Mouse (Mus musculus) thymus, postnatal 4 days (tissue): ENCODE results near the gene Dennd4c.
A peak's percentile ranks its signal among the peaks of the same experiment; 100 is the strongest.
"Not testable (repeated sequence)": the region's sequence is repeated elsewhere in the genome, so short reads cannot be mapped to it uniquely, and the experiment has no call there.

Source experiments
- DNase-seq: peaks from one replicate; pipeline ENCODE4 v3.0.0; 2021

Gene Dennd4c

DNA sequence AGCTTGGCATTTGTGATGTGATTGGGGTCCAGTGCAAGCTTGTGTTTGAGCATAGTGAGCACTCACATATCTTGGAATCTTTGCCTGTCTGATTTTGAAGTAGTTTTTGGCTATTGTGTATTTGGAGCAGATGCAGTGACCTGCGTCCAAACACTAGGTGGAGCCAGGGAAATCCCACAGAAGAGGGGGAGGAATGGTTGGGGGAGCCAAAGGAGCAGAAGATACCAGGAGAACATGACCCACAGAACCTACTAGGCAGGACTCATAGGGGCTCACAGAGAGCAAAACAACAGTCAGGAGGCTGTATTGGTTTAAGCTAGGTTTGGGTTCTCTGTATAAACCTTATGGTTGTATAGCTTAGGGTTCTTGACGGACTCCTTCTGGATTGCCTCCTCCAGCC, 62.2 kb downstream of the Dennd4c start:
- no peak for DNase-seq

DNA sequence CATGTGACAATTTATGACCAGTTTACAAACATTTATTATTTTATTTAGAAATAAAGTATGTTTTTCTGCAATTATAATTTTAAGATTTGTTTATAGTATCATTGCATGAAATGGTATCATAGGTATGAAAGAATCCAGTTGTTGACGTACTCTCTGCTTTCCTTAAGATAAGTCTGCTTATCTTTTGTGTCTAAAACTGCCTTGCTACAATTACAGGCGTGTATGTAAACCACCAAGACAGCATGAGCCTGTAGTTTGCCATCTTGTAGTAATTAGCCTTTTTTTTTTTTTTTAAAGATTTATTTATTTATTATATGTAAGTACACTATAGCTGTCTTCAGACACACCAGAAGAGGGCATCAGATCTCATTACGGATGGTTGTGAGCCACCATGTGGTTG, 66.5 kb downstream of the Dennd4c start:
- DNase-seq = no peak

DNA sequence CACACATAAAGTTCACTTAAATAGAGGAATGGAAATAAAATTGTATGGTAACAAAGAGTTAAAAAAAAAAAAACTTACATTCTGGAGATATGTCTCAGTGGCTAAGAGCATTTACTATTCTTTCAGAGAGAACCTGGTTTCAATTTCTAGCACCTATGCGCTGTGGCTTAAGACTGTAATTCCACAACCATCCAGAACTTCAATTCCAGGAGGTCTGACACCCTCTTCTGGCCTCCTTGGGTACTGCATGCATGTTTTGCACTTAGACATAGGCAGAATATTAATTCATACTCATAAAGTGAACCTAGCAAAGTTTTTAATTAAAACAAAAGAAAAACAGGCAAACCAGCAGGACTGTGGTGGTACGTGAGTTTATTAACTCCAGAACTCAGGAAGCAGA, 74.8 kb downstream of the Dennd4c start:
- DNase-seq = peak; percentile 74

DNA sequence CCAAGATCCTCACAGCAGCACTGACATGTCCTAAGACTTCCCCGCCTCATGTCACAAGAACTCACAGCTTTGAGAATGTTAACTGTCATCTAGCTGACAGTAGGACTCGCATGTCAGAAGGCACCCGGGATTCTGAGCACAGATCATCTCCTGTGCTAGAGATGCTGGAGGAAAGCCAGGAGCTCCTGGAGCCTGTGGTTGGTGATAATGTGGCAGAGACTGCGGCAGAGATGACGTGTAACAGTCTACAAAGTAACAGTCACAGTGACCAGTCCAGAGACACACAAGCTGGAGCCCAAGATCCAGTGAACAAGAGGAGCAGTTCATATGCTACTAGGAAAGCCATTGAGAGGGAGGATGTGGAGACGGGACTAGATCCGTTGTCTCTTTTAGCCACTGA, 76.8 kb downstream of the Dennd4c start:
- no peak for DNase-seq

DNA sequence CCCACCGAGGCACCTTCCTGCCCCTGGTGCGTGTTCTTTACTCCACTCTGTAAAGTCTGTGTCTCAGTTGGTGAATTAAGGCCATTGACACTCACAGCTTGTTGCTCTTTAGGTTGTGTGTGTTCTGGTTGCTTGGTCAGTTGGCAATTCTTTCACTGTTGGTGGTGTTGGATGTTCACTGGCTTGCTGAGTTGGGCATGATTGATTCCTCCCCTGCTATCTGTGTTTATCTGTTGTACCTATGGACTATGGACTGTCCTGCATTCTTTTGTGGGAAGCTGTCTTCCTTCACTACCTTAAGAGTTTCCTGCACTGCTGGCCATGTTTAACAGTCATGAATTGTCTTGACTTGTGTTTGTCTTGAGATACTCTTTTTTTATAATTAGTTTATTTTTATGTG, 83.5 kb downstream of the Dennd4c start:
- no peak for DNase-seq

DNA sequence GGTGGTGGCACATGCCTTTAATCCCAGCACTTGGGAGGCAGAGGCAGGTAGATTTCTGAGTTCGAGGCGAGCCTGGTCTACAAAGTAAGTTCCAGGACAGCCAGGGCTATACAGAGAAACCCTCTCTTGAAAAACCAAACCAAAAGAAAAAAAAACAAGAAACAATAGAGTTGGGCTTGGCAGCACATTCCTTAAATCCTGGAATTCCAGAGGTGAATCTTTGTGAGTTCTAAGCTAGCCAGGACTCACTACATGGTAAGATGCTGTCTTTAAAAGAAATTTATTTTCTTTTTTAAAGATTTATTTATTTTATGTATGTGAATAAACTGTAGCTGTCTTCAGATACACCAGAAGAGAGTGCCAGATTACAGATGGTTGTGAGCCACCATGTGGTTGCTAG, 92.8 kb downstream of the Dennd4c start:
- DNase-seq = not testable (repeated sequence)

DNA sequence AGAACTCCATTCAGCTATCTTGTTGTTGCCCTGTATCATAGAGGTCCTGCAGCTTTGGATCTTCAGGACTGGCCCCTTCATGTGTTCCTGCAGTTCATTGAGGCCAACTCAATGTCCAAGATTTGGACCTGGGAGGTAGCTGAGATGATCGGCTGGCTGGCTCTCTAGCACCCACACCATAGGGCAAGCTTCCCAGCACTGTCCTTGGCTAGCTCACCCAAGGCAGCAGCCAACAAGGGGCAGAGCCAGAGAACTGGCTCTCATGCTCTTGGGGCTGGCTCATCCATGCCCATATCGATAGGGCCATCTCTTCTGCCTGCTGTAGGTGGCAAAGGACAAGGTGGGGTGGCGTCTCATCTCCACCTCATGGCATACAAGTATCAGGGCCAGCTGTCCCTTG, 97.0 kb downstream of the Dennd4c start:
- no peak for DNase-seq

DNA sequence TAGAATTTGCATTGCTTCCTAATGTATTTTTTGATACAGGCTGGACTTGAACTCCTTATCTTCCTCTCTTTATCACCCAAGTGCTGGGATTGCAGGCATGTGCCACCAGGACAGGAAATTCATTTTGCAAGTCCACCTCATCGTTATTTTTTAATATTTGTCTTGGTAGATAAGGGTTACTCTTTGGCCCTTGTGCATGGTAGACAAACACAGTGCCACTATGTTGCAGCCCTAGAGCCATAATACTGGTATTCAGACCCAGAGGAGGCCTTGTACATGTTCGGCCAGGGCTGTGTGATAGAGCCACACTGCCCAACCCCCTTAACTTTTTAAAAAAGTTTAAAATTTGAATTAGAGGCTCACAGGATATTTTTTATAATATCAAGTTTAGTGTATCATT, 98.9 kb downstream of the Dennd4c start:
- no peak for DNase-seq

DNA sequence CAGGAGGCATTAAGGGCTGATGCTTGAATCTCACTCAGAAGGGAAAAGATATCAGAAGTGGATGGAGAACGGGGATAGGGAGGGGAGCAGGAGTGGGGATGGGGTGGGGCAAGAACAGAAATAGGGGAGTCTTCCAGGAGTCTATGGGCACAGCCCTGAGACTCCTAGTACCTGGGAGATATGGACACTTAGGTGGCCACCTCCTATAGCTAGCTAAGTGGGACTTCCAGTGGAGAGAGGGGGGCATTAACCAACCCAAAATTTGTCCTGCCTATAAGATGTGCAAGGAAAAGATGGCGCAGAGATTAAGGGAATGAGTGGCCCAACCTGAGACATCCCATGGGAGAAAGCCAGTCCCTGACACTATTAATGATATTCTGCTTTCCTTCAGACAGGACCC, 103.0 kb downstream of the Dennd4c start:
- DNase-seq = no peak

DNA sequence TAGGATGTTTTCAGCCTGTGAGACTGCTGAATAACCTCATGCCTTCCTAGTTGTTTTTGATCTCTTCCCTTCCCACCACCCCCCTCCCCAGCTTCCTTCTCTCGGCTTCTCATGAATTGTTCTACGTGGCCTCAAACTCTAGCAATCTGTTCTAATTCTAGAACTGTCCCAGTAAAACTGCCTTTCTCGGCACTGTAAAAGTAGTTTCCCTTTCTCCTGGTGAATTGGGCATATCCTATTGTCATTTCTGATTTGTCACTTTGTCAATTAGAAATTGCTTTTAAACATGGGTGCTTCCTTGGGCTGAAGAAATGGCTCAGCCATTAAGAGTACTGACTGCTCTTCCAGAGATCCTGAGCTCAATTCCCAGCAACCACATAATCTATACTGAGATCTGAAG, 103.7 kb downstream of the Dennd4c start:
- DNase-seq = no peak

DNA sequence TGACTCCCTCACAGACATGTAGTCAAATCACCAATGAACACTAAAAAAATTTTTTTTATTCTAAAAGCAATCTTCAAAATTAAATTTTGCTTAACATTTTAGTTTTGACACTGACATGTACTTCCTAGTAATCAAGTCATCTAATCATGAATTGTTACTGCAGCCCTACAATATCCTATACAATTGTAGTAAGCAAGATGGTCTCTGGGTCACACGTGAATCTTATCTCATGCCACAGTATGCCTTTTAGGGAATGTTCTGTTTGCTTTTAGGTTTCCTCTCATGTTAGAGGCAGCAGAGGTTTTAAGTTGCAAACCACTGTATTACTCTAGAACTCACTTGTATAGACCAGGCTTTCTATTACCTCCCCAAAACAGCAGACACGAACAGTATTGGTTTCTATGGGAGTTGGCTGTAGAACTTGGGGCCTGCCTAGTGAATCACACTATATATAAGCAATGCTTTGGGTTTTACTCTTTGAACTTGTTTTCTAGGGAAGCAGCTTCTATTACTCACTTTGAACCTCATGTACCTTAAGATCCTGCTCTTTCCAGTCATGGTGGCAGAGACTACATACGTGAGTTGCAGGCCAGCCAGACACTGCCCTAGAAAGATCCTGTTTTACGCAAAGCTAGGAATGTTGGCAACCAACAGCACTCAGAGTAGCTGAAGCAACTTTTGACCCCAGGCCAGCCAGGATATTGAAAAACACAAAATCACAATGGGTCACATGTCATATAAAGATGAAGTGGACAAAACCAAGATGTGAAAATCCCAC, 104.6 kb downstream of the Dennd4c start:
- no peak for DNase-seq

DNA sequence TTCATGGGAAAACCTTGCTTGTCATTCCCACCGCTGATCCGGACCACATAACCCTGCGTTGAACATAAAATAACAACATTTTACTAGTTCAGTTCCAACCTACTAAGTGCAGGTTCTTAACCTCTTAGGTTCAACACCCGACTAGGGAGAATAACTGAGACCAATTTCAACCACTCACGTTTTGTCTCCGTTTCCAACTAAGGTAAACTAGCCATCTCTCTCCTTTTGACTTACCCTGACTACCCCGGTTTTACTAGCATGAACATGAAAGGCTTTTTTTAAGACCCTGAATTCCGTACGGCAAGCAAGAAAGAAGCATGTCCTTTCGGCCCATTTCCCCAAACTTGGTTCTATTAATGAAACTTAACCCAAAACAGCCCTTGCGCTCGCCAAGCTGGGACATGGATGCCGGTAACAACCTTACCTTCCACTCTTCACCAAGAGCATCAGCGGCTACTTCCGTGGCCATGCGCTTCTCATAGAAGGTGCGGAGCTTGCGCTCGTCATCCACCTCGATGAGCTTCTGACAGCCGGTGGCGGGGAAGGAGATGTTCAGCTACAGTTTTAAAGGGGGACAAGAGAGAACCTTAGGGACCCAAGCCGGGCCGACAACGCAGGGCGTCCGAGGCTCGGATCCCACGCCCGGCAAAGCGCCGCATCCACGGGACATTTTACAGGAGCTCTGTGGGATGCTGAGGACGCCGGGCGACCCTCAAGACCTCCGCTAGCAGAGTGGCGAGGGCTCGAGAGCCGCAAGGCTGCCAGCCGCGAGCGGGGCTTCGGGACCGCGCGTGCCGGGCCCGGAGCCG, 108.2 kb downstream of the Dennd4c start:
- no peak for DNase-seq

DNA sequence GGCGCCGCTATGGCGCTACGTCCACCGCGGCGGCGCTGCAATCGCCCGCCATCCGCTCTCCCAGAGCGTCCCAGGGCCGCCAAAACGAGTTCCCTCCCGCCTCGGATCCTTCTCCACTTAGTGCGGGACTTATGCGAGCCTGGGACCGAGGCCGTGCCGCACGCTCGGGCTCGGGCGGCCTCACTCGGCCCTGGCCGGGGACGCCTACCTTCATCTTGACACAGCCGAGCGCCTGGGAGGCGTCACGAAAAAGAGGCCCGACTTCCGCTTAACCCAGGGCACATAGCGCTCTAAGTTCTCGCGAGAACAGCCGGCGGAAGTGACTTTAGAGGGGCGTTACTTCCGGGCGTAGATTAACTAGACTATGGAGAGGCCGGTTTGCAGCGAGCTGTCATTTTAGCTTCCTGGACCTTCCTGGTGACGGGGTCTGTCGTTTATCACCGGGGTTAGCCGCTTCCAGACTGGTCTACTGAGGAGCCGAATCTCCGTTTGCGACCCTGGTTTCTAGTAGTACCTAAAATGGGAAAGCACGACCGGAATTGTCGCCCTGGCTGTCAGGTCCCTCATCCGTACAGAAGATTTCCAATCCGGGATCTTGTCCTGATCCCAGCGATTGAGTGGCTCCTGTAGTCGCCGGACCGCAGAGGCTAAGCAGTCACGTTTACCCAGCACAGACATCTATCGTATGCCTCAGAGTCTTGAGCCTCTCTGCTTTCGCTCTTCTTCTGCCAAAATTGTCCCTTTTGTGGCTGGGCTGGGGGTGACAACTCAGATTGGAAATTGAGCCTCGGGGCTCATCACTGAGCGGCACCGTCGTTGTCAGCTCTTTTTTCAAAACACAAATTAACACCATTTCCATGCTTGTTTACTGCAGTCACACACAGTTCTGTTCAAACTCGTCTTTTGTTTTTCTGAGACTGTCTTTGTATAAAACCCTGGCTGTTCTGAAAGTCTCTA, 109.0 kb downstream of the Dennd4c start, which contains the start of gene Rps6:
Gene Rps6 (minus strand): TSS at position 300 of the 957 bp plus-strand sequence.
- DNase-seq = peak; percentile 94

DNA sequence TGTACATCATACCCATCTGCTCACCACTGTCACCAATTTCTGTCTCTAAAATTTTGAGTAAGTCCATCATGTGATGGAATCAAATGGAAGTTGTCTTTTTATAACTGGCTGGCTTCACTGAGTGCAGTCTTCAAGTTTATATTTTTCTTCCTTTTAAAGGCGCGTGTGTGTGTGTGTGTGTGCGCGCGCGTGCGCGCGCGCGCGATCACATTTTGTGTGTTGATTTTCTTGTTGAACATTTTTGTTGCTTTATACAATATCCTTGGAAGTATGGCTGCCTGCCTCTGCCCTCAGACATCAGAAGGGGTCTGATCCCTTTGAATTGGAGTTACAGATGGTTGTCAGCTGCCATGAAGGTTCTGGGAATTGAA, 109.7 kb downstream of the Dennd4c start:
- DNase-seq = peak; percentile 27

DNA sequence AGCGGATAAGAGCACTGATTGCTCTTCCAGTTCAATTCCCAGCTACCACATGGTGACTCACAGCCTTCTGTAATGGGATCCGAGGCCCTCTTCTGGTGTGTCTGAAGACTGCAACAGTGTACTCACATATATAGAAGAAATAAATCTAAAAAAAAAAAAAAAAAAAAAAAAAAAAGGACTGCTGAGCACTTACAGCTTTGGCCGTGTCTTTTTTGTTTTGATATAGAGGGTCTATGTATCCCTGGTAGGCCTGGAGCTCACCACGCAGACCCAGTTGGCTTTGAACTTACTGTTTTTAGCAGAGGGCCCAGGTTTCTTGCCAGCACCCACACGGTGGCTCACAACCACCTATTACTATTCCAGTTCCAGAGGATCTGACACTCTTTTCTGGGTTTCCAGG, 115.7 kb downstream of the Dennd4c start:
- DNase-seq = no peak

DNA sequence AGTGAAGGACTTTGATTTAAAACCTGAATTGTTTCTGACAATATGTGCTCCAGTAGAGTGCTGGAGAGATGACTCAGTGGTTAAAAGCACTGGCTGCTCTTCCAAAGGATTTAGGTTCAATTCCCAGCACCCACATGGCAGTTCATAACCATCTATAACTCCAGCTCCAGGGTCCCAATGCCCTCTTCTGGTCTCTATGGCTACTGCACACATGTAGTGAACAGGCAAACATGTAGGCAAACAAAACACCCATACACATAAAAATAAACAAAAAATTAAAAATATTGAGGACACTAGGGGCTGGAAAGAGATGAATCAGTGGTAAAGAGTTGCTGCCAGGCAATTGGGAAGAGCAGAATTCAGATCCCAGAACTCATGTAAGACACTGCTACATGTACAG, 123.6 kb downstream of the Dennd4c start:
- no peak for DNase-seq

DNA sequence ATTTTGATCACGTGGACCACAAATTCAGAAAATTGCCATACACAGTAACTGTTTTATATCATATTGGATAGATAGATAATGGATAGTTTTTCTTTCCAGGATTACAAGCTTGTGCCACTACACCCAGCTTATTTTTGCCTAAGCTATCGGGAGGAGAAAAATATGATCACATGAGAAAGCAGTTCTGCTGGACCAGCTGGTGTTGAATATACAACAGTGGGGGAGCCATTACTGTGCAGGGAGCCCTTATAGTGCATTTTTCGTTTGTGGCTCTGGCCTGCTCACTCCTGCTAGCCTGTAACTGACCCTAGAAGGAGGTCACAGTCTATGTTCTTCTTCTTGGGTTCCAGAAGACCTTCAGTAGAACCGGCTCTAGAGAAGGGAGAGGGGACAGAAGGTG, 124.7 kb downstream of the Dennd4c start:
- no peak for DNase-seq

DNA sequence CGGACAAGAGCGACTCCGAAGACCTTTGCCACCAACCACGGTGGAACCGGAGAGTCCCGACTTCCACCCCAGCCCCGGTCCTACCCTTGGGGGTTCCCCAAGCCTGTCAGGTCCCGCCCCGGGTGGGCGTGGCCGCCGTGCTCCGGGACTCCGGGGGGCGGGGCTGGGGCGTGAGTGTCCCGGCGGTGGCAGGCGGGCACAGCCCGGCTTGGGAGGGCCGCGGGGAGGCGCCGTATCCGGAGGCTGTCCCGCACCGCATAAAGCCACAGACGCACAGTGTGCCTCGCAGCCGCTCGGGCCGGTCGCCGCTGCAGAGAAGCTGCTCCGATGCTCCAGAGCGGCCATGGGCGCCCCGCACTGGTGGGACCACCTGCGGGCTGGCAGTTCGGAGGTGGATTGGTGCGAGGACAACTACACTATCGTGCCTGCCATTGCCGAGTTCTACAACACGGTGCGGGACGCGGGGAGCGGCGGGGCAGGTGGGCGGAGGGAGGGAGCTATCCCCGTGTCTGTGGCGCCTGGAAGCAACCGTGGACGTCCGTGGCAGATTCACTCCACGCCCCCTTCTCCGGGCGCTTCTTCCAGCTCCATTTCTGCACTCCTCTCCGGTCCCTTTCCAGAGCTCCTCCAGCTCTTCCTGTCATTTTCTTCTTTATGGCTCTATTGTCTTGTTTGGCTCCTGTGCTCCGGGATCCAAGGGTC, 125.9 kb downstream of the Dennd4c start, which contains the start of gene Acer2:
Gene Acer2 (plus strand): TSS at position 251 of the 702 bp plus-strand sequence.
- DNase-seq = peak; percentile 97

DNA sequence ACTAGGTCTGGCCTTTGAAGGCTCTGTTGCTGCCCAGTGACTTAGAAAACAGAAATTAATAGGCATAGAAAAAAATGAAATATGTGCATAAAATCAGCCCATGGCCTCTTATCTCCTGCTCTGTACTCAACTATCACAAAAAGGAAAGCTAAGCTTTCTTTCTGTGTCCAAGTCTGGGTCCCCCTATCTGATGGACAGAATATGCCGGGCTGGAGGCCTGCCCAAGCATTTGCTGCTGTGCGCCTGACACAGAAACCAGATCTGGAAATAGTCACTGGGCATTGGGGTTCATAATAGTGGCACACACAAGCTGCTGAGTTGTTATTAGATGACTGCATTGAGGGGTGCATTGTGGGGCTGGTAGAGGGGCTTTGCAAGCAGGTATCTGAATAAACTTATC, 131.1 kb downstream of the Dennd4c start:
- no peak for DNase-seq

DNA sequence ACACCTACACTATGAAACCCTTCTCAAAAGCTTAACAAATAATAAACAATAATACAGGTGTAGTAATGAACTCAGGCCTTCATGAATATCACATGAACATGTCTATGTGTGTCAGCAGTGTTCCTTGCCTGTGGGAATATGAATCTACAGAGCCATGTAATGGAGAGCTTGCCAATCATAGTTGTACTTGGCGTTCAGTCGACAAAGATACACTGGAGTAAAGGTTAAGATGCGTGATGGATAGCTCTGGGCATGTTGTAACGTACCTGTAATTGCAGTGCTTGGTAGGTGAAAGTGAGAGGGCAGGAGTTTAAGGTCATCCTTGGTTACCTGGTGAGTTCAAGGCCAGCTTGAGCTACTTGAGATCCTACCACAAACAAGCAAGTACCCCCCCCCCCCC, 132.8 kb downstream of the Dennd4c start:
- no peak for DNase-seq

DNA sequence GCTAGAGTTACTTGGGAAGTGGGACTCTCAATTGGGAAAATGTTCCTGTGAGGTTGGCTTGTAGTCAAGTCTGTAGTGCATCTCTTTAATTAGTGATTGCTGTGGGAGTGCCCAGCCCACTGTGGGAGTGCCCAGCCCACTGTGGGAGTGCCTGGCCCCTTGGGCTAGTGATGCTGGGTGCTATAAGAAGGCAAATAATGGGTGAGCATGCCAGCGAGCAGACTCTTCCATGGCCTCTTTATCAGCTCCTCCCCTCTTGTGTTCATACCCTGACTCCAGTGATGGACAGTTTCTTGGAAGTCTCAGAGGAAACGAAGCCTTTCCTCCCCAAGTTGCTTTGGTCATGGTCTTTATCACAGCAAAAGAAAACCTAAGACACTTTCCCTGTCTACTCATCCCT, 134.1 kb downstream of the Dennd4c start:
- no peak for DNase-seq

DNA sequence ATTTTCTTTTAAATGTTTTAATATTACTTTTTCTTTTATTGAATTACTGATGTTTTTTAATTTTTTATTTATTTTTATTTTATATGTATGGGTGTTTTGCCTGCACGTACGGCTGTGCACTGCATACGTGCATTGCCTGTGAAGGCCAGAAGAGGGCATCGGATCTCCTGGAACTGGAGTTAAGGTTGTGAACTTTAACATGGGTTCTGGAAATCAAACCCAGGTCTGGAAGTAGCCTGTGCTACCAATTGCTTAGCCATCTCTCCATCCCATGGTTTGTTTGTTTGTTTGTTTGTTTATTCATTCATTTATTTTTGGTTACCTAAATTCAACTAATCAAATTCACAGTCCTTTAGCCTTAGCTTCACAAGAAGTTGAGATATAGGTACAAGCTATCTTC, 136.6 kb downstream of the Dennd4c start:
- DNase-seq = peak; percentile 79

DNA sequence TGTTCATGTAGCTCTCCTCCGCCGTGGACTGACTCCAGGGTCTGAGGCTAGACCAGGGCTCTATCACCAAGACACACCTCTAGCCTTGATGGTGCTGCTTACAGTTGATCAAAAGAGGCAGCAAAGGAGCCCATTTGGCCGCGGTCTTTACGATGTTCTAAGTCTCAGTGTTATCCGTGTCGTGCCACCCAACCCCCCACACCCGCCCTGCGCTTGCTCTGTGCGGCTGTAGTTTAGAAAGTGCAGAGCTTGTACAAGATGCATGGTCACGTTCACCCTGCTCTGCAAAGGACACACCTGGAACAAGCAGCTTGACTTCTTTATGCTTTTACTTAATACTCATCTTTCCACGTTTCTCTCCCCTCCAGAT, 137.4 kb downstream of the Dennd4c start:
- peak; percentile 57 for DNase-seq
